Mouse (Mus musculus): ENCODE measurements around the gene Lhfpl3.

Lhfpl3 gene

GRCm38 (mm10) chr5:22926171-22926570 is 180.3 kb downstream of the Lhfpl3 start:
- in situ Hi-C loops (cut with MboI, MseI): no loop called here

GRCm38 (mm10) chr5:22928746-22929145 is 182.9 kb downstream of the Lhfpl3 start:
- in situ Hi-C loops (cut with MboI, MseI): no loop called here

- in situ Hi-C loops (cut with MboI, MseI): loop anchor here (10.0 kb wide), 1 partner anchor 231 kb away; no protein-coding TSS in a partner anchor
These were observed 197.4 kb downstream of the Lhfpl3 start for GRCm38 (mm10) chr5:22943306-22943705.

- in situ Hi-C loops (cut with MboI, MseI): no loop called here
These were observed 217.4 kb downstream of the Lhfpl3 start for GRCm38 (mm10) chr5:22963300-22963699.

- in situ Hi-C loops (cut with MboI, MseI): no loop called here
These were observed 240.9 kb downstream of the Lhfpl3 start for GRCm38 (mm10) chr5:22986771-22987170.

- in situ Hi-C loops (cut with MboI, MseI): no loop called here
These were observed 254.0 kb downstream of the Lhfpl3 start for GRCm38 (mm10) chr5:22999811-23000210.

GRCm38 (mm10) chr5:23003123-23003797 is 257.4 kb downstream of the Lhfpl3 start:
- in situ Hi-C loops (cut with MboI, MseI): no loop called here

GRCm38 (mm10) chr5:23006207-23006606 is 260.3 kb downstream of the Lhfpl3 start:
- in situ Hi-C loops (cut with MboI, MseI): no loop called here

- in situ Hi-C loops (cut with MboI, MseI): no loop called here
These were observed 264.6 kb downstream of the Lhfpl3 start for GRCm38 (mm10) chr5:23010460-23010859.

- in situ Hi-C loops (cut with MboI, MseI): no loop called here
These were observed 268.1 kb downstream of the Lhfpl3 start for GRCm38 (mm10) chr5:23013997-23014396.

- in situ Hi-C loops (cut with MboI, MseI): no loop called here
These were observed 269.9 kb downstream of the Lhfpl3 start for GRCm38 (mm10) chr5:23015587-23016335.

GRCm38 (mm10) chr5:23034944-23035726 is 289.3 kb downstream of the Lhfpl3 start:
- in situ Hi-C loops (cut with MboI, MseI): no loop called here

GRCm38 (mm10) chr5:23035727-23036029 is 289.8 kb downstream of the Lhfpl3 start:
- in situ Hi-C loops (cut with MboI, MseI): no loop called here

GRCm38 (mm10) chr5:23040429-23040828 is 294.6 kb downstream of the Lhfpl3 start:
- in situ Hi-C loops (cut with MboI, MseI): no loop called here

GRCm38 (mm10) chr5:23042862-23043261 is 297.0 kb downstream of the Lhfpl3 start:
- in situ Hi-C loops (cut with MboI, MseI): no loop called here

- in situ Hi-C loops (cut with MboI, MseI): no loop called here
These were observed 303.3 kb downstream of the Lhfpl3 start for GRCm38 (mm10) chr5:23049083-23049663.

GRCm38 (mm10) chr5:23051458-23051857 is 305.6 kb downstream of the Lhfpl3 start:
- in situ Hi-C loops (cut with MboI, MseI): no loop called here

GRCm38 (mm10) chr5:23094894-23095293 is 349.0 kb downstream of the Lhfpl3 start:
- in situ Hi-C loops (cut with MboI, MseI): no loop called here

GRCm38 (mm10) chr5:23106536-23106935 is 360.7 kb downstream of the Lhfpl3 start:
- in situ Hi-C loops (cut with MboI, MseI): no loop called here

GRCm38 (mm10) chr5:23111307-23111706 is 365.4 kb downstream of the Lhfpl3 start:
- in situ Hi-C loops (cut with MboI, MseI): no loop called here

GRCm38 (mm10) chr5:23114249-23114648 is 368.4 kb downstream of the Lhfpl3 start:
- in situ Hi-C loops (cut with MboI, MseI): no loop called here

GRCm38 (mm10) chr5:23126851-23127250 is 381.0 kb downstream of the Lhfpl3 start:
- in situ Hi-C loops (cut with MboI, MseI): no loop called here
